Mouse (Mus musculus): ENCODE measurements around the gene Hist1h2ad.
A peak's percentile ranks its signal among the peaks of the same experiment; 100 is the strongest.
"Not testable (repeated sequence)": the region's sequence is repeated elsewhere in the genome, so short reads cannot be mapped to it uniquely, and the experiment has no call there.

Hist1h2ad gene

DNA sequence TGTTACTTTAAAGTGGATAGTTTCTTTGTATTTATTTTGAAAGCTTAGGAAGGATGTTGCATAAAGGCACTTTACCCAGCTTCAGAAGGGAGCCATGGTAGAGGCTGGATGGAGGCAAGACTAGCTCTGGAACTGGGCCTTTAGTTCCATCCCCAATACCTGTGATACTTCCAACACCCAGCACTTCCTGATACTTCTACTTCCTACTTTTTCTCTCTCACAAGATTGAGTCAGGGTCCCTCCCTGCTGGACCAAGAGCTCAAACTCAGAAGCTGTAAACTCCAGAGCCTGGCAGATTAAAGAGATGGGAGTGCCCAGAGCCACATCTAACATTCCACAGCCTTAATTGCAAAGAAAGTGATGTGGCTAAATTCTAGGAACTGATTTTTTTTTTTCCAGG, 10.2 kb downstream of the Hist1h2ad start:
- no peak for DNase-seq (ENCODE audit: low spot score in 2 of 2)

DNA sequence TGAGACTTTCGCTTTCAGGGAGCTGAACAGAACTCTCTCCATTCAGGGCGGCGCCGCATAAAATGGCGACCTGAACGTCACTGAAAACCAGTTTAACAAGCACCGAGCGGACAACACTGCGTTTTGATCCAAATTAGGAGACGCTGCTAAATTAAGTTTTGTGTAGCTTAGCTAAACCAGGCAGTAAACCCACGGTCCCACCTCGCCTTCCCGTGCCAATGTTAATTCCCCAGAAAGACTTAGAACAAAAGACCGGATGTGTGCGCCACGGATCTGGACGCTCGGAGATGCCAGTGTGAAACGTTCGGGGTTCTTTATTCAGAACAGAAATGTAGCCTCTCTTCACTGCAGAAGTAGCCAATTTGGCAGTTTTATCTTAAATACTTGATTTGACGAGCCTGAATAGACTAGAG, 10.9 kb downstream of the Hist1h2ad start:
- DNase-seq (ENCODE audit: low spot score in 2 of 2): peak; percentile 48 to 76

DNA sequence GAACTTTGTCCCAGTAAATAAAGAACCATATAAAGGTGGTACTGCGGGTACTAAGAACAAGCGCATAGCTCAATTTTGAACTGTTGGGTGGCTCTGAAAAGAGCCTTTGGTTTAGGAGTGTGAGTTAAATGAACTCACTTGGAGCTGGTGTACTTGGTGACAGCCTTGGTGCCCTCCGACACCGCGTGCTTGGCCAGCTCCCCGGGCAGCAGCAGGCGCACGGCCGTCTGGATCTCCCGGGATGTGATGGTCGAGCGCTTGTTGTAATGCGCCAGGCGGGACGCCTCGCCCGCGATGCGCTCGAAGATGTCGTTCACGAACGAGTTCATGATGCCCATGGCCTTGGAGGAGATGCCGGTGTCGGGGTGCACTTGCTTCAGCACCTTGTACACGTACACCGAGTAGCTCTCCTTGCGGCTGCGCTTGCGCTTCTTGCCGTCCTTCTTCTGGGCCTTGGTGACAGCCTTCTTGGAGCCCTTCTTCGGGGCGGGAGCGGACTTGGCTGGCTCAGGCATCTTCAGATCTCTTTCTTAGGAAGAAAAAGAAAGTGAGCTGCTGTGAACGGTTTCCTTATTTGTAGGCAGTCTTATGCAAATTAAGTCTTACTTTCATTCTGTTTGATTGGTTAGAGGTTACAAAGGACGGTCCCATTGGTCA, 11.4 kb downstream of the Hist1h2ad start:
- peak; percentile 62 to 74 for DNase-seq (ENCODE audit: low spot score in 2 of 2)

- no peak for DNase-seq (ENCODE audit: low spot score in 2 of 2)
Measured at GRCm38 (mm10) chr13:23586099-23586939, 12.1 kb downstream of the Hist1h2ad start.

GRCm38 (mm10) chr13:23586940-23587225, 12.7 kb downstream of the Hist1h2ad start:
- DNase-seq (ENCODE audit: low spot score in 2 of 2): no peak

DNA sequence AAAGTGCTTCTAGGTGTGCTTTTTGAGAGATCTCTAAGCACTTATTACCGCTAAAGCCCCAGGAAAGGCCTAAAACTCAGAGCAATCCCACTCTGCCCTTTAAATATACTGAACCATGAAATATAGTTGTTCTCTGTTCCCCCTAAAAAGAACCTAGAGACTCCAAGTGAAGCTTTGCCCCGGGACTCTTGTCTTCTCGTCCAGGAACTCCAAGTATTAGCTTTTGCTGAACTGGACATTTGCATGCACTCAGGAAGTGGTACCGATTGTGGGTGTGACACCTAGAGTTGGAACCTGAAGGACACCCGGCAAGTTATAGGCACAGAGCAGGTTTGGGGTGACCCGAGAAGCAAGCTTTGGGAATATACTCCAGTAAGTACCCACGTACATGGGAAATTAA, 17.0 kb downstream of the Hist1h2ad start:
- DNase-seq (ENCODE audit: low spot score in 2 of 2): no peak

- DNase-seq (ENCODE audit: low spot score in 2 of 2): not testable (repeated sequence)
Measured at GRCm38 (mm10) chr13:23591886-23592285, 17.7 kb downstream of the Hist1h2ad start.

- no peak for DNase-seq (ENCODE audit: low spot score in 2 of 2)
Measured at GRCm38 (mm10) chr13:23592614-23593013, 18.4 kb downstream of the Hist1h2ad start.

DNA sequence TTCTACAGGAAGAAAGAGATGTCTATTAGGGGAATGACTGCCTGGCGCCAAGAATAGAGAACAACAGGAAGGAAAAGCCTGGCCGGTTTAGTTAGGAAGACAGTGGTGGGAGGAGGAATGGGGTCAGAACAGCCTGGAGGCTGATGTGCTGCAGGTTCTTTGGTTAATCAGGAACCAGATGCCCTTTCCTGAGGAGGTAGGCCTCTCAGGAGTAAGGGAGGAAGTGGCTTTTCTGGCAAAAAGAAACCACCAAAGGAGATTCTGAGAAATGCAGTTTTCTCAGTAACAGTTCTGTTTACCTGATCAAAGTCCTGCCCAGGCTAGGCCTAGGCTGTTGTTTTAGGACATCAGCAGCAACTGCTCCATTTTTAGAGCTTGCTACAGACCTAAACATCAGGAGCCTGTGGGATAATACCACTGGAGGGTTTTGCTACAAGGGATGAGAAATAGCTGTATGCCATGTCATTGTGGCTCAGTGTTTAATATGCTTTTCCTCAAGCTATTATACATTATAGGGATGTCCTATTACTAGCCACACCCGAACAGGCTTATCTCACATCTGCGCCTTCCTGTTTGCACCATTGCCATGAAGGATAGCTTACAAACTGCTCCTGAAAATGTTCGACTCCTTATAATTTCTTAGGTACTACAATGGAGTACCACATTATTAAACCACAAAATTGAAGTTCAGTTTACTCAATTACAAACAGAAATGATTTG, 19.0 kb downstream of the Hist1h2ad start:
- DNase-seq (ENCODE audit: low spot score in 2 of 2): no peak

DNA sequence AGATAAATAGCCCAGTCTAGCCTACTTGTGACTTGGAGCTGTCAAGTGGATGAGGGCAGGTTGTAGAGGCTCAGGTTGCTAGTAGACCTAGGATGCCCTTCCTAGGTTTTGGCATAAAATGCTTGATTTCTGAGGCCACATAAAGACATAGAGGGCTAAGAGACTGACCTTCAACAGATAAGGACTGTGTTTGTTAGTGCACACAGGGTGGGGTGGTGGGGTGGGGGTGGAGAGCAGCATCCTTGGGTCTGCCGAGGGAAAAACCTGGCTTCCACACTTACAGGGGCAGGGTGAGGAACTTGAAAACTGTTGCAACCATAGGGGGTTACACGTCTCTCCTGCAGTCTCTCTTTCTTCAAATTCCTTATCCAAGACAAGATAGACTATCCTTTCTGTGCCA, 21.0 kb downstream of the Hist1h2ad start:
- no peak for DNase-seq (ENCODE audit: low spot score in 2 of 2)

- no peak for DNase-seq (ENCODE audit: low spot score in 2 of 2)
Measured at GRCm38 (mm10) chr13:23595622-23596372, 21.6 kb downstream of the Hist1h2ad start.

DNA sequence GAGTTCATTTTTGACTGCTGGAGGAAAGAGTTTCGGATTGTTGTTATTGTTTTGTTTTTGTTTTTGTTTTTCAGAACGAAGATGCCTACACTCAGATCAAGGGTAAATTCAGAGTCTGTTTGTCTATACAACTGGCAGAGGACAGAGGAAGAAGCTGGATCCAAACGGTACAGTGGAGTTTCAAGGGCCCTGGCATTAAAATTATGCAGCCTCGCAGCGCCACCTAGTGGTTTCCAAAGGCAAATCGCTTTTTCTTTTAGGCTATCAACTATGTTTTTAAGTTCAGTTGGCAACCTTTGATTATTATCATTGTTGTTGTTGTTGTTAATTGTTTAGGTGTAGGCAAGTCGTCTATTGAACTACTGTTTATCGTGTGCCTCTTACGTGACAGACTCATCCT, 23.8 kb downstream of the Hist1h2ad start:
- no peak for DNase-seq (ENCODE audit: low spot score in 2 of 2)

DNA sequence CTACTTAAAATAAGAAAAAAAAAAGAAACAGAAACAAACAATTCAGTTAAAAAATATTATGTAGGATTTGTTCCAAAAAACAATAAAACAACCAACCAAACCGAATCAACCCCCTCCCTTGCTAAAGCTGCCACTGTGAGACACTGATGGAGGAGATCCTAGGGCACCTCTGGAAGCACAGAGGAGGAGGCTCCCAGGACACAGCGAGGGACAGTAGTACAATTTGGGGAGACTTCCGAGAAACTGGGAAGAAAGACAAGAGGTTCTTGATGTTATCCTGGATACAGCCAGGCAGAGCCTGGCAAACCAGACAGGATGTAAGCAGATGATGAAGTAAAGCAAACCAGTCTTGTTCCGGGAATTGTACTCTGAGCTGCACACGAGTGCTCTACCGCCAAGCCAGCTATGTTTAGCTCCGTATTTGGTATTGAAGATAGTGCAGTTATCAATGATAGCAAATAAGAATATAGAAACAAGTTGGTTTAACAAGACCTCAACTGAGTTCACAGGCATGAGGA, 29.1 kb downstream of the Hist1h2ad start:
- DNase-seq (ENCODE audit: low spot score in 2 of 2): no peak

- DNase-seq (ENCODE audit: low spot score in 2 of 2): no peak
Measured at GRCm38 (mm10) chr13:23604452-23604851, 30.3 kb downstream of the Hist1h2ad start.

DNA sequence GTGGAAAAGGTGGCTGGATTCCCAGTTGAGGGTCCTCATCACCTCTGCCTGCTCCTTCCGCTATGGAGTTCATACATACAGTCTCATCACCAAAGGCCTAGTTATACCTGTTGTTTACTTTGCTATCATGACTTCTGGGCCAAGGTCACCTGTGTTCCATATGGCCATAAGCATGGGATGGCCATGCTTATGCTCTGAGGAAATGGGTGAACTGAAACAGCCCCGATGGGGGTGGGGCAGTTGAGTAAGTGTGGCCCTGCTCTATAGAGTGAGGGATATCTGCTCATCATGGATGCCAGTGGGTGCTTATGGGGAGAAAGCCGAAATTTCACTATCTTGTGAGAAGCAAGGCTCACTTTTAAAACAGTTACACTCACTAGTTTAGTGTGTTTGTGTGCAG, 30.9 kb downstream of the Hist1h2ad start:
- no peak for DNase-seq (ENCODE audit: low spot score in 2 of 2)

- DNase-seq (ENCODE audit: low spot score in 2 of 2): no peak
Measured at GRCm38 (mm10) chr13:23609209-23609608, 35.0 kb downstream of the Hist1h2ad start.

- no peak for DNase-seq (ENCODE audit: low spot score in 2 of 2)
Measured at GRCm38 (mm10) chr13:23609844-23610243, 35.7 kb downstream of the Hist1h2ad start.

GRCm38 (mm10) chr13:23610393-23610792, 36.2 kb downstream of the Hist1h2ad start:
- no peak for DNase-seq (ENCODE audit: low spot score in 2 of 2)

DNA sequence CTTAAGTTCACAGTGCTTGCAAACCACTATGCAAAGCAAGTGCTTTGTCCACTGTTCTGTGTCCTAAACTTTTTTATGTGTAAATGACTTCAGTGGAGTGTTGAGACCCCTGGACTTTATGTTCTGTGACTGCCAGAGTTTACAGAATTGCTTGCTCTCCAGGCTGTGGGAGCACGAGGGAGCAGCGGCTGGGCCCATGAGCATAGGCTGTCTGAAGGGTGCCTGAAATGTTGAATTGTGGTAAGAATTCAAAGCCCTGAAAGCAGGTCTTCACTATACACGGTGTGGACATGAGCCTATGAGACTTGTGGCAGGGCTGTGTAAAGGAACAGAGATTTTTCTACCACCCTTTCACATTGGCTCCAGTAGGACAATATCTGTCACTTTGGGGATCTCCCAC, 37.5 kb downstream of the Hist1h2ad start:
- DNase-seq (ENCODE audit: low spot score in 2 of 2): no peak

GRCm38 (mm10) chr13:23620056-23620732, 46.0 kb downstream of the Hist1h2ad start:
- no peak for DNase-seq (ENCODE audit: low spot score in 2 of 2)
